Mouse (Mus musculus) limb, embryonic 15.5 days (tissue): Measurements from ENCODE around the gene Sh3d19. TPM values are rescaled to one million over a fixed set of nuclear protein-coding genes. Genes with fewer than 3 reads are reported as not detected.
A peak's percentile ranks its signal among the peaks of the same experiment; 100 is the strongest.

ENCODE experiments used
- ATAC-seq: fragments of 200-750 bp; cut with Nextera tagmentation; 2 replicates; pipeline ENCODE4 v1.8.0; 2017; ENCODE audit warnings: low read depth, moderate TSS enrichment; ENCODE audit not compliant: insufficient number of reproducible peaks, low FRiP score, low TSS enrichment
- H3K27ac ChIP-seq: fragments of 300-500 bp; sonication (generic); 2 replicates; pipeline ENCODE4 v1.5.1; 2015; ENCODE audit warnings: moderate library complexity, mild to moderate bottlenecking, inconsistent platforms
- H3K27me3 ChIP-seq: fragments of 300-500 bp; sonication (generic); 2 replicates; pipeline ENCODE4 v1.6.1; 2015; ENCODE audit warnings: inconsistent platforms
- H3K36me3 ChIP-seq: fragments of 300-500 bp; sonication (generic); 2 replicates; pipeline ENCODE4 v1.6.1; 2015; ENCODE audit warnings: inconsistent platforms
- H3K4me1 ChIP-seq: fragments of 300-500 bp; sonication (generic); 2 replicates; pipeline ENCODE4 v1.6.1; 2015; ENCODE audit warnings: inconsistent platforms
- H3K4me2 ChIP-seq: fragments of 300-500 bp; sonication (generic); 2 replicates; pipeline ENCODE4 v1.6.1; 2015; ENCODE audit warnings: mild to moderate bottlenecking, inconsistent platforms
- H3K4me3 ChIP-seq: fragments of 300-500 bp; sonication (generic); 2 replicates; pipeline ENCODE4 v1.5.1; 2015; ENCODE audit warnings: mild to moderate bottlenecking, inconsistent platforms
- H3K9ac ChIP-seq: fragments of 300-500 bp; sonication (generic); 2 replicates; pipeline ENCODE4 v1.6.1; 2015; ENCODE audit warnings: inconsistent platforms
- H3K9me3 ChIP-seq: fragments of 300-500 bp; sonication (generic); 2 replicates; pipeline ENCODE4 v1.6.1; 2016; ENCODE audit warnings: inconsistent platforms
- WGBS: fragments of 180-500 bp; shearing (Covaris S2); methylation state at CpG from one replicate; pipeline ENCODE4 v1.1.7; 2015; 5-methylcytosine and 5-hydroxymethylcytosine counted together
- polyA plus RNA-seq: library from polyadenylated mRNA; unstranded; fragments of >200 nt; fragmentation: Nextera tagmentation; extraction: Ambion mirVana; gene quantifications from 2 replicates; pipeline ENCODE4 v1.2.1, GENCODE M21; 2015

Sh3d19 gene
- polyA plus RNA-seq, 1 experiment from 2014 or later, result 41.7 TPM

GRCm38 (mm10) chr3:86129757-86130156 is 158.8 kb downstream of the Sh3d19 start:
- 8% methylated on average over 6 of the region's 6 CpGs for WGBS

GRCm38 (mm10) chr3:86134939-86135638 is 164.2 kb downstream of the Sh3d19 start:
- no peak overlapping the region for H3K4me2 ChIP-seq
- no peak for ATAC-seq
- H3K27ac ChIP-seq, result no peak overlapping the region
- no peaks in the 10 kb centered on the region for H3K9me3 ChIP-seq
- no peak overlapping the region for H3K9ac ChIP-seq
- no peaks in the 10 kb centered on the region for H3K4me1 ChIP-seq
- no peaks in the 10 kb centered on the region for H3K27me3 ChIP-seq
- 89% methylated on average over 6 of the region's 6 CpGs for WGBS
- H3K36me3 ChIP-seq, result peaks cover 52% of the 10 kb centered on the region
- no peak overlapping the region for H3K4me3 ChIP-seq

More at GRCm38 (mm10) chr3:86129757-86130156, 158.8 kb downstream of the Sh3d19 start:
- Histone ChIP-seq H3K4me2 (no peak overlapping the region), H3K36me3 (peaks cover 23% of the 10 kb centered on the region), H3K9me3 (no peaks in the 10 kb centered on the region), H3K9ac (no peak overlapping the region), H3K4me1 (no peaks in the 10 kb centered on the region), H3K4me3 (no peak overlapping the region), H3K27me3 (no peaks in the 10 kb centered on the region), H3K27ac (no peak overlapping the region)
- ATAC-seq, result no peak

DNA sequence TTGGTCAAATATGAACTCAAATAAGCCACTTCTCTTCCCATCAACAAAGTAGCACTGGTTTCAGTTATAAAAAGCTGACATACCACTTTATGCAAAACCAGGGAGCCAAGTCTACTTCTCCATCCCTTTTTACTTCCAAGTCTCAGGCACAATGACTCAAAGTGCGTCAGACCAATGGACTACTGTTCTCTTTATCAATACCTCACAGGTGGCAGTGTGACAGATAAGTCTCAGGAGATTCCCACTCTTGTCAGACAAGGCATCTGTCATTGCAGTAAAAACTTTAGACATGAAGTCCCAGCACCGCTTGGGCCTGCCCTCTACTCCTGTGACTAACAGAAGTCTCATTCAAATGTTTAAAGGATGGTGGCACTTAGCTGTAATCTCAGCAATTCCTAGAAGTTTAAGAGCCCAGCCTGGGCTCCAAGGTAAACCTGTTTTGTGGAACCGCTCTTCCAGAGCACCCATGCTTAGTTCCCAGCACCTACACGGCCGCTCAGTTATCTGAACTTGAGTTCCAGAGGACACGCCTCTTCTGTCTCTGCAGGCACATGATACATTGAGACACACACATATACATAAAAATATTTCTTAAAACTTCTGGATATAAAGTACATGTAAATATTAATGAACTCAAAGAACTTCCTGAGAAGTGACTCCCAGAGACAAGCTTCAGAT is 165.1 kb downstream of the Sh3d19 start:
- peaks cover 60% of the 10 kb centered on the region for H3K36me3 ChIP-seq
- 87% methylated on average over 6 of the region's 6 CpGs for WGBS

DNA sequence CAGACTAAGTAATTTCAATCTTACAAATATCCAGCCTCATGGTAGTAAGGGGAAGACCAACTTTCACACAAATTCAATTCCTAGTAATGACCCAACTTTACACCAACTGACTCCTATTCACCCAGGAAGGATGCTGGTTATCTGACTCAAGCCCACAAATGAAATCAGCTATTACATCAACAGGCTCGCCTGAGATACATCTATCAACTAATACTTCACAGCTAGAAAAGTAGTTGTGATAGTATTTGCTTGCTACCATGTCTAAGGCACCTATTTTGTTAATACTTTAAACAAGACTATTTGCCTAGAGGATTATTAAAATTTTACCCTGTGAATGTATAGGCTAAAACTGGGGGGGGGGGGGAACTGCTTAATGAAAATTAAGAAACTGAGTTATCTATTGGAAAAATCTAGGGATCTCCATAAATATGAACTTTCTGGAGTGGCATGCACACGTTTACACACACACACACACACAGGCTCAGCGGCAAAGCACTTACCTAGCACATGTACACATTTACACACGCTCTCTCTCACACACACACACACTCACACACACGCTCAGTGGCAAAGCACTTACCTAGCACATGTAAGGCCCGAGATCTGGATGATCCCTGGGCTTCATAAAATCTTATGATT is 166.1 kb downstream of the Sh3d19 start:
- no peak overlapping the region for H3K27ac ChIP-seq
- peaks cover 13% of the 10 kb centered on the region for H3K4me1 ChIP-seq
- H3K27me3 ChIP-seq, result no peaks in the 10 kb centered on the region
- no peak for ATAC-seq
- H3K9me3 ChIP-seq, result no peaks in the 10 kb centered on the region
- H3K4me3 ChIP-seq, result no peak overlapping the region
- H3K4me2 ChIP-seq, result no peak overlapping the region
- peaks cover 60% of the 10 kb centered on the region for H3K36me3 ChIP-seq
- 90% methylated on average over 6 of the region's 6 CpGs for WGBS
- no peak overlapping the region for H3K9ac ChIP-seq

More for the DNA sequence above, 165.1 kb downstream of the Sh3d19 start:
- Histone ChIP-seq H3K27me3 (no peaks in the 10 kb centered on the region), H3K4me3 (no peak overlapping the region), H3K27ac (no peak overlapping the region), H3K4me2 (no peak overlapping the region), H3K4me1 (peaks cover 8% of the 10 kb centered on the region), H3K9ac (no peak overlapping the region), H3K9me3 (no peaks in the 10 kb centered on the region)
- ATAC-seq, result no peak

GRCm38 (mm10) chr3:86139660-86140059 is 168.8 kb downstream of the Sh3d19 start:
- H3K36me3 ChIP-seq, result peaks cover 56% of the 10 kb centered on the region
- H3K27ac ChIP-seq, result no peak overlapping the region
- peaks cover 18% of the 10 kb centered on the region for H3K4me1 ChIP-seq
- H3K27me3 ChIP-seq, result no peaks in the 10 kb centered on the region
- no peak overlapping the region for H3K9ac ChIP-seq
- ATAC-seq, result no peak
- 94% methylated on average over 4 of the region's 4 CpGs for WGBS
- H3K4me3 ChIP-seq, result no peak overlapping the region
- H3K9me3 ChIP-seq, result no peaks in the 10 kb centered on the region
- H3K4me2 ChIP-seq, result no peak overlapping the region

GRCm38 (mm10) chr3:86141366-86141765 is 170.5 kb downstream of the Sh3d19 start:
- H3K4me1 ChIP-seq, result peaks cover 18% of the 10 kb centered on the region
- 8% methylated on average over 7 of the region's 7 CpGs for WGBS
- peak overlapping the region; percentile 62 for H3K4me2 ChIP-seq
- no peaks in the 10 kb centered on the region for H3K9me3 ChIP-seq
- H3K36me3 ChIP-seq, result peaks cover 41% of the 10 kb centered on the region
- no peaks in the 10 kb centered on the region for H3K27me3 ChIP-seq
- no peak for ATAC-seq
- peak overlapping the region; percentile 76 for H3K9ac ChIP-seq
- peak overlapping the region; percentile 5; the same call in 1 of the 2 replicates for H3K27ac ChIP-seq
- peak overlapping the region; percentile 70 for H3K4me3 ChIP-seq

DNA sequence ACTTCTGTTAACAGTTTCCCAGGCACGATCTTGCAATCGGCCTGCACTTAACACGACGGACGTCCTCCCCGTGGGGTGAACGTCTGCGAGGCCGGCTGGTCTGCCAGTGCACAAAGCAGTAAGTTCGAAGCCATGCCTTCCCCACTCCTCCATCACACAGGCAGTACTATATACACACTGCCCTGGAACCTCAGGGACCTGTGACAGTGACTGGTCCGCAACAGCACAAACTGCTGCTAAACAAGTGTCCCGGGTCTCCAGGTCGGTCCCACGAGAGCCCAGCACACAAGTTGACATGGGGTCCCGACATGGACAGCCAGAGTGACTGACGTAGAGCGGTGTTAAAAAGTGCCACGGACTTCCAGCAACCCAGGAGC is 171.0 kb downstream of the Sh3d19 start:
- Histone ChIP-seq H3K9ac (peak overlapping the region; percentile 76), H3K36me3 (peaks cover 38% of the 10 kb centered on the region), H3K4me1 (peaks cover 18% of the 10 kb centered on the region), H3K9me3 (no peaks in the 10 kb centered on the region), H3K27ac (peak overlapping the region; percentile 95), H3K27me3 (no peaks in the 10 kb centered on the region), H3K4me3 (peak overlapping the region; percentile 70), H3K4me2 (peak overlapping the region; percentile 62)
- under 1% methylated on average over 18 of the region's 18 CpGs for WGBS
- ATAC-seq, result no peak

GRCm38 (mm10) chr3:86142263-86142933 is 171.5 kb downstream of the Sh3d19 start, which contains the start of gene Rps3a1:
Rps3a1 (minus strand) TSS chr3:86142702.
- peak; percentile 93 for ATAC-seq
- H3K9me3 ChIP-seq, result no peaks in the 10 kb centered on the region
- H3K36me3 ChIP-seq, result peaks cover 35% of the 10 kb centered on the region
- WGBS, result under 1% methylated on average over 67 of the region's 77 CpGs
- H3K4me3 ChIP-seq, result peak within 1 kb of the TSS; percentile 70
- H3K9ac ChIP-seq, result peak within 1 kb of the TSS; percentile 76
- no peaks in the 10 kb centered on the region for H3K27me3 ChIP-seq
- H3K4me1 ChIP-seq, result peaks cover 18% of the 10 kb centered on the region
- H3K27ac ChIP-seq, result peak within 1 kb of the TSS; percentile 95
- H3K4me2 ChIP-seq, result peak within 1 kb of the TSS; percentile 62

DNA sequence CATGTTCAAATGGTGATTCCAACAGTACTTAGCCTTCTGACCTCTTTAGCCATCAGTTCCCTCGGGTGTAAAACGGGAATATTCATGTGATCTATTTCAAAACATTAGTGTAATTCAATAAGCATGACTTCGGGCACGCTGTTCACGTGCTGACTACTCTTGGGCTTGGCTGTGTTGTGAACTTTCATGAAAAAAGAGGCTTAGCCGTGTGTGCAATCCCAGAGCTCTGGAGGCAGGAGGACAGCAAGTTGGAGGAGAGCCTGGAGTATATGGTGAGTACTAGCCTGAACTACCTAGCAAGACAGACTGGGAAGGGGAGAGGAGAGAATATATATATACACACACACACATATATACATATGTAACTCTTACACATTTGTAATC is 172.0 kb downstream of the Sh3d19 start:
- Histone ChIP-seq H3K4me3 (peak overlapping the region; percentile 16; the same call in 1 of the 2 replicates), H3K4me2 (peak overlapping the region; percentile 36), H3K4me1 (peaks cover 18% of the 10 kb centered on the region), H3K27ac (no peak overlapping the region), H3K9me3 (no peaks in the 10 kb centered on the region), H3K27me3 (no peaks in the 10 kb centered on the region), H3K36me3 (peaks cover 30% of the 10 kb centered on the region), H3K9ac (no peak overlapping the region)
- 22% methylated on average over 6 of the region's 6 CpGs for WGBS
- no peak for ATAC-seq

DNA sequence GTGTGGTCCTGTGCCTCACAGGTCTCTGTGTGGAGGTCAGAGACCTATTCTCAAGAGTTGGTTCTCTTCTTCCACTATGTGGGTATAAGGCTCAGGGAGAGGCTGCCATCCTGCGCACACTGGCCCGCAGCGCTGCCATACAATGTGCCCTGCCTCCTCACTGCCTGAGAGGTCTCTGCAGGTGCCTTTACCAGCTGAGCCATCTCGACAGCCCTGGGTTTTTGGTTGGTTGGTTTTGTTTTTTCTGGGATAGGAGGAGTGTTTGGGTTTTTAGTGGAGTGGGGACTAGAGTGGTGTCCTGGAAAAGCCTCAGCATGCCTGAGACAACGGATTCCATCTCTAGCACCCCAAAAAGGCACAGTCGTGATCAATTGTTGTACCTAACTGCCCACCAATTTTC is 172.4 kb downstream of the Sh3d19 start:
- no peaks in the 10 kb centered on the region for H3K27me3 ChIP-seq
- H3K36me3 ChIP-seq, result peaks cover 26% of the 10 kb centered on the region
- no peaks in the 10 kb centered on the region for H3K9me3 ChIP-seq
- no peak overlapping the region for H3K27ac ChIP-seq
- 83% methylated on average over 6 of the region's 6 CpGs for WGBS
- H3K4me3 ChIP-seq, result no peak overlapping the region
- H3K4me2 ChIP-seq, result no peak overlapping the region
- H3K4me1 ChIP-seq, result peaks cover 18% of the 10 kb centered on the region
- ATAC-seq, result no peak
- no peak overlapping the region for H3K9ac ChIP-seq

GRCm38 (mm10) chr3:86149063-86149462 is 178.2 kb downstream of the Sh3d19 start:
- Histone ChIP-seq H3K36me3 (no peaks in the 10 kb centered on the region), H3K9me3 (no peaks in the 10 kb centered on the region), H3K4me3 (no peak overlapping the region), H3K9ac (no peak overlapping the region), H3K27me3 (no peaks in the 10 kb centered on the region), H3K4me1 (peaks cover 10% of the 10 kb centered on the region), H3K27ac (no peak overlapping the region), H3K4me2 (no peak overlapping the region)
- WGBS, result 64% methylated on average over 6 of the region's 6 CpGs
- no peak for ATAC-seq
